Mouse (Mus musculus): Measurements from ENCODE around the gene Lars2.

The Lars2 gene

GRCm38 (mm10) chr9:123478586-123479195 is 112.0 kb downstream of the Lars2 start, which contains the start of gene Limd1:
TSS of gene Limd1 (plus strand) at chr9:123478706.
- peak; percentile 68 to 72 for DNase-seq

GRCm38 (mm10) chr9:123479196-123479669 is 112.5 kb downstream of the Lars2 start:
- peak; percentile 22 to 36 for DNase-seq

- no peak for DNase-seq
Observed at GRCm38 (mm10) chr9:123479876-123480252, 113.1 kb downstream of the Lars2 start.

- peak; percentile 53 to 59 for DNase-seq
Observed at GRCm38 (mm10) chr9:123480253-123480921, 113.7 kb downstream of the Lars2 start.

- no peak for DNase-seq
Observed at GRCm38 (mm10) chr9:123481136-123481535, 114.4 kb downstream of the Lars2 start.

GRCm38 (mm10) chr9:123483598-123483997 is 116.9 kb downstream of the Lars2 start:
- DNase-seq: no peak

GRCm38 (mm10) chr9:123484830-123485229 is 118.1 kb downstream of the Lars2 start:
- no peak for DNase-seq

GRCm38 (mm10) chr9:123485561-123485960 is 118.8 kb downstream of the Lars2 start:
- DNase-seq: no peak

GRCm38 (mm10) chr9:123486635-123487034 is 119.9 kb downstream of the Lars2 start:
- DNase-seq: no peak

DNA sequence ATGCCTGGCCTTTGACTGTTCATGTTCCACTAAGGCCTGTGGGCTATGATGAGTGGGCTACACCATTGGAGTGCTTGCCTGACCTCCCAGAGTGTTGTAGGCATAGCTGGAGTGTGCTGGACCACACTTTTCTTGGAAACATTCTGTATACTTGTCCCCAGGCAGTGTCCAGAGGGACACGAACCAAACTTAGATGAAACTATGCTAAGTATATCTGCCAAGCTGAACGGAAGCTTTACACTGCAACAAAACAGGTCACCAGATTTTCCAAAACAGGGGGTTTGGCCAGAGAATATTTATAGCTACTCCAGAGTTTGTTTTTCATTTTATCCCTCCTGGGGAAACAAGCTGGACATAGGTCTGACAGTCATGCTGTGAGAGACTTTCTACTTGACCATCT is 122.3 kb downstream of the Lars2 start:
- DNase-seq: no peak

DNA sequence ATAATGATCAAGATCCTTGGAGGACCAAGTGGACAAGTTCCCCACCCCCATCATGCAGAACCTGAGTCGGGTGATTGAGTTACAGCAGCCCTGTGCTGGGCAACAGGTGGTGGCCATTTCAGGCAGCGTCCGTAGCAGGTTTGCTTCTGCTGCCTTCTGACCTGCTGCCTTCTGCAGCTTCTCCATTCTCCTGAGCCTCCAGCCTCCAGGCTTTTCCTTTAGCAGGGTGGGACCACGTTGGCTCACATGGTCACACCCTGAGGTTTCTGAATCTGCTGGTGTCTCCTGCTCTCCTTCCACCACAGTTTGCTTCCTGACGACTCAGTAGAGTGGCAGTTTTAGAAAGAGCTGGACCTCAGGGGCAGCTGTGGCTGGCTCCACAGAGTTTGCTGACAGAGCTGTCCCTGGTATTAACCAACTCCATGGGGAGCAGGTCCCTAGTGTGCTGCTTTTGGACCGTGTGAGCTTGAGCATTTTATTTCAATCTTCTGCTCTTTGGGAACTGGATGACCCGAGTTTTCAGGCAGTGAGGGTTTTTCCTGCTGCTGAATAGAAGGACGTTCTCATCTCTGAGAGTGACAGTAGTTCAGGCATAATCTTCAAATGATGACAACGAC is 123.1 kb downstream of the Lars2 start:
- DNase-seq: no peak

GRCm38 (mm10) chr9:123490930-123491329 is 124.2 kb downstream of the Lars2 start:
- no peak for DNase-seq

DNA sequence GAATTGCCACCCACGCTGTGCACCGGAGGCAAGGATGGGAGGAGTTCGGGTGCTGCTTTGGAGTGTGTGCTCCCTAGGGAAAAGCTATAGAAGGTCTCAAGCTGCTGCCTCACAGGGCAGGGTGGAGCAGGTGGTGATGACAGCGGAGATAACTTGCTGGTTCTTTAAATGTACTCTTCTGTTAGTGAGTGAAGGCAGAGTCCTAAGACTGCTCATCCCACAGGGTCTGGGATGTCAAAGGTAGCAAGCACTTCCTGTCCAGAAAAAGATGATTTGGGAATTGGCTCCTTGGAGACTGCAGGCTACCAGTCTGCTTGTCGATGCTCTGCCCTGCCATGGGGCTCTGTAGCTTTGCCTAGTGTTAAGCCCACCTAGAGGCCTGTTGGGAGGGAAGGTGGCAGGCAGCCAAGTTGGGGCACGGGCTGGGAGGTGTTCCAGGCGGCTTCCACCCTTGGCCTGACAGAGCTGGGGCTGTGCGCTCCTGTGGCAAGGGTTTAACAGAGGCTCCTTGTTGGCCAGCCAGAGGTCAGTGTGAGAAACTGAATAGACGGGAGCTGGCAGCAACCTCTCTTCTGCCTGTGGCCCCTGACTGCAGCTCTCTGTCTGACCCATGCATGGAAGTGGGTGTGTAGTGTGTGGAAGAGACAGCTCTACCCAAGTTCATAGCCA is 125.3 kb downstream of the Lars2 start:
- no peak for DNase-seq

GRCm38 (mm10) chr9:123496665-123497064 is 129.9 kb downstream of the Lars2 start:
- DNase-seq: no peak

- no peak for DNase-seq
Observed at GRCm38 (mm10) chr9:123497906-123498305, 131.2 kb downstream of the Lars2 start.

- DNase-seq: no peak
Observed at GRCm38 (mm10) chr9:123500480-123500879, 133.8 kb downstream of the Lars2 start.

GRCm38 (mm10) chr9:123503171-123503834 is 136.6 kb downstream of the Lars2 start:
- no peak for DNase-seq

- peak; percentile 31 to 46 for DNase-seq
Observed at GRCm38 (mm10) chr9:123504325-123504724, 137.6 kb downstream of the Lars2 start.

DNA sequence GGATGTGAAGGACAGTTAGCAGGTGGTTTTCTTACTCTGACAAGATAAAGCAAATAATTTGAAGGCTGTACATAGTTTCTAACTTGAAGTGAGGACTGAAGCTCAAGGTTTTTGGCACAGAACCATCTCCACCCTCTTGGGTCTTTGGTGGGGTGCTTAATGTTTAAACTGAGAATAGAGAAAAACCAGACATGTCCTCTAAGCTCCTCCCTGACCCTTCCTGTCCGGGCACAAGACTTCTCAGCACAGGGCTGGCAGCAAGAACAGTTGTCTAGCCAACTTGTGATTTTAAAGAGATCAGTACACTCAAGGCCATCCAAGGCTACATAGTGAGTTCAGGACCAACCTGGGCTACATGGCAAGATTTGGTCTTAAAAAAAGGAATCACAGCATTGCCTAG is 138.9 kb downstream of the Lars2 start:
- DNase-seq: no peak

- DNase-seq: no peak
Observed at GRCm38 (mm10) chr9:123506270-123507146, 139.8 kb downstream of the Lars2 start.

DNA sequence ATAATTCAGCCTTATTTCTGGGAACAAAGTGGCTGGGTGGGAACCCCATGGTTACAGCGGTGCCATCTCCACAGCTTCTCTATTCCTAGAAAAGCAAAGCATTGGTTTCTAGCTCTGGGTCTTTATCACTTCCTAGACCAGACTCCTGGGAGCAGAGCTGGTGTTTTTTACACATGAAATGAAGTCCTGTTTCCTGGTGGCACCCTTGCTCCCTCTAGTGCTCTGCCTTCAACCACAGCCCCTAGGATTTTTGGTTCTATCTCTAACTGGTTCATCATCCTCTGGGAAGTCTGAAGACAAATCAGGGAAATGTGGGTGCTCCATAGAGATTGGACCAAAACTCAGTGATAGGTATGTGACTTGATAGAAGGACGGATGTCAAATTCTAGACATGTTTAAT is 140.7 kb downstream of the Lars2 start:
- DNase-seq: no peak

DNA sequence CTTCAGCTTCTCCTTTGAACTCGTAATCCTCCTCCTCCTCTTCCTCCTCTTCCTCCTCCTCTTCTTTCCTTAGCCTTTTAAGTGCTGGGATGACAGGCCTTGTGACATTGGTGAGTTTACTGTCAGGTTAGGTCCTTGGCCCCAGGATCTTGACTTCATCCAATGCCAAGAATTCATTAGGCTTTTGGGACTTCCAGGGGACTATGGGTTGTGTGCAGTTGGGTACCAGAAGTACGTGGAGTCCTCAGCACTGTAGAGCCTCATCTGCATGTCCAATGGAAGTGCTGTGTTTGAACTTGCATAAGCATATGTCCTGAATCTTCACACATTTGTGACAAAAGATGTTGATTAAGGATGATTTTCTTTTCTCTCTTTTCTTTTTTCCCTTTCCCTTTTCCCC is 142.3 kb downstream of the Lars2 start:
- no peak for DNase-seq
